Mouse (Mus musculus) embryonic facial prominence, embryonic 14.5 days (tissue): ENCODE measurements around the gene Gm17622. TPM values are rescaled to one million over a fixed set of nuclear protein-coding genes. Genes with fewer than 3 reads are reported as not detected.

Experiments
- ATAC-seq: fragments of 200-750 bp; cut with Nextera tagmentation; 2 replicates; pipeline ENCODE4 v1.8.0; 2017; ENCODE audit warnings: low read depth, moderate number of reproducible peaks, moderate TSS enrichment
- DNase-seq: peaks from one replicate; pipeline ENCODE4 v3.0.0-alpha.2; 2015; ENCODE audit warnings: low spot score
- H3K27ac ChIP-seq: fragments of 300-500 bp; sonication (generic); replicated peaks from 2 replicates; pipeline ENCODE4 v1.5.1; 2014; ENCODE audit warnings: low read depth, mild to moderate bottlenecking, low read length, moderate library complexity
- H3K27me3 ChIP-seq: fragments of 300-500 bp; sonication (generic); replicated peaks from 2 replicates; pipeline ENCODE4 v1.6.1; 2014; ENCODE audit warnings: low read length; ENCODE audit not compliant: control insufficient read depth, insufficient read depth
- H3K36me3 ChIP-seq: fragments of 300-500 bp; sonication (generic); 2 replicates; pipeline ENCODE4 v1.6.1; 2014; ENCODE audit warnings: low read length, mixed read lengths; ENCODE audit not compliant: control insufficient read depth, insufficient read depth
- H3K4me1 ChIP-seq: fragments of 300-500 bp; sonication (generic); 2 replicates; pipeline ENCODE4 v1.6.1; 2014; ENCODE audit warnings: antibody characterized with exemption, low read length; ENCODE audit not compliant: control insufficient read depth, insufficient read depth
- H3K4me2 ChIP-seq: fragments of 300-500 bp; sonication (generic); 2 replicates; pipeline ENCODE4 v1.6.1; 2014; ENCODE audit warnings: low read depth, mild to moderate bottlenecking, low read length, moderate library complexity, mixed read lengths
- H3K4me3 ChIP-seq: fragments of 300-500 bp; sonication (generic); 2 replicates; pipeline ENCODE4 v1.5.1; 2014; ENCODE audit warnings: low read depth, mild to moderate bottlenecking, low read length
- H3K9ac ChIP-seq: fragments of 300-500 bp; sonication (generic); 2 replicates; pipeline ENCODE4 v1.6.1; 2014; ENCODE audit warnings: low read depth, mild to moderate bottlenecking, low read length, moderate library complexity, mixed read lengths
- H3K9me3 ChIP-seq: fragments of 300-500 bp; sonication (generic); 2 replicates; pipeline ENCODE4 v1.6.1; 2016; ENCODE audit warnings: low read length; ENCODE audit not compliant: control insufficient read depth
- WGBS: fragments of 180-500 bp; shearing (Covaris S2); extraction: QIAGEN DNeasy Blood & Tissue Kit; methylation state at CpG from one replicate; pipeline ENCODE4 v1.1.7; 2014; 5-methylcytosine and 5-hydroxymethylcytosine counted together
- polyA plus RNA-seq: library from polyadenylated mRNA; unstranded; fragments of >200 nt; fragmentation: Nextera tagmentation; extraction: Ambion mirVana; gene quantifications from 2 replicates; pipeline ENCODE4 v1.2.1, GENCODE M21; 2014

Gene Gm17622
- polyA plus RNA-seq, 1 experiment from 2014 or later, result not detected

DNA sequence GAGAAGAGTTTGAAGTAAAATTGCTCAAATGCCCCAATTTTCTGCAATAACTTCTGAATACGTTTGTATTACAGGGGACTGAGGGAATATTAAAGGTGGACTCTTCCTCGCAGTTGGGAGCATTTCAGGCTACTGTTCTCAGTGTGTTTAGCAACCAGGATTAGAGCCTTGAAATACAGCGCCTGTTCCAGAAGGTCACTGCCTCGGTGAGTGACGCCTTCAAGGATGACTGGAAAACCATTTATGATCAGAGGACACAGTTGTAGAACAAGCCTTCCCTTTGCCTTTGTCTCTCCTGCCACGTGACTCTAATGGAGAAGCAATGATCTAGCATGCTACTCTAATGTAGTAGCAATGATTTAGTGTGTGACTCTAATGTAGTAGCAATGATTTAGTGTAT is 2.6 kb upstream of the Gm17622 start:
- ATAC-seq (no peak), DNase-seq (no peak)
- no peak overlapping the region for H3K9ac ChIP-seq
- no peaks in the 10 kb centered on the region for H3K27me3 ChIP-seq
- no peak overlapping the region for H3K4me2 ChIP-seq
- H3K36me3 ChIP-seq, result peaks cover 46% of the 10 kb centered on the region
- H3K9me3 ChIP-seq, result no peaks in the 10 kb centered on the region
- WGBS, result 93% methylated on average over 6 of the region's 6 CpGs
- no peak overlapping the region for H3K4me3 ChIP-seq
- H3K27ac ChIP-seq, result no peak overlapping the region
- no peaks in the 10 kb centered on the region for H3K4me1 ChIP-seq

GRCm38 (mm10) chr13:96496630-96497029 is 6.1 kb downstream of the Gm17622 start:
- Histone ChIP-seq H3K9me3 (no peaks in the 10 kb centered on the region), H3K27ac (no peak overlapping the region), H3K4me3 (no peak overlapping the region), H3K27me3 (no peaks in the 10 kb centered on the region), H3K9ac (no peak overlapping the region), H3K4me1 (no peaks in the 10 kb centered on the region), H3K4me2 (no peak overlapping the region), H3K36me3 (peaks cover 18% of the 10 kb centered on the region; the same call in 1 of the 2 replicates)
- no peak for ATAC-seq
- 76% methylated on average over 8 of the region's 8 CpGs for WGBS
- no peak for DNase-seq

GRCm38 (mm10) chr13:96499891-96500290 is 9.4 kb downstream of the Gm17622 start:
- no peaks in the 10 kb centered on the region for H3K9me3 ChIP-seq

GRCm38 (mm10) chr13:96505661-96506060 is 15.1 kb downstream of the Gm17622 start:
- H3K9me3 ChIP-seq, result no peaks in the 10 kb centered on the region
- DNase-seq (no peak), ATAC-seq (no peak)
- no peaks in the 10 kb centered on the region for H3K27me3 ChIP-seq
- WGBS, result 71% methylated on average over 4 of the region's 4 CpGs
- H3K9ac ChIP-seq, result no peak overlapping the region
- H3K4me2 ChIP-seq, result no peak overlapping the region
- H3K4me3 ChIP-seq, result no peak overlapping the region
- H3K36me3 ChIP-seq, result peaks cover 4% of the 10 kb centered on the region; the same call in 1 of the 2 replicates
- no peaks in the 10 kb centered on the region for H3K4me1 ChIP-seq
- no peak overlapping the region for H3K27ac ChIP-seq

More at GRCm38 (mm10) chr13:96499891-96500290, 9.4 kb downstream of the Gm17622 start:
- Histone ChIP-seq H3K4me1 (no peaks in the 10 kb centered on the region), H3K4me3 (no peak overlapping the region), H3K4me2 (no peak overlapping the region), H3K9ac (no peak overlapping the region), H3K27me3 (no peaks in the 10 kb centered on the region), H3K36me3 (peaks cover 16% of the 10 kb centered on the region; the same call in 1 of the 2 replicates), H3K27ac (no peak overlapping the region)
- WGBS, result 85% methylated on average over 2 of the region's 2 CpGs
- no peak for DNase-seq
- no peak for ATAC-seq

GRCm38 (mm10) chr13:96506313-96506712 is 15.8 kb downstream of the Gm17622 start:
- Histone ChIP-seq H3K27ac (no peak overlapping the region), H3K36me3 (no peaks in the 10 kb centered on the region; the same call in 1 of the 2 replicates), H3K4me2 (no peak overlapping the region), H3K4me3 (no peak overlapping the region), H3K4me1 (no peaks in the 10 kb centered on the region), H3K9me3 (no peaks in the 10 kb centered on the region), H3K9ac (no peak overlapping the region), H3K27me3 (no peaks in the 10 kb centered on the region)
- WGBS, result 81% methylated on average over 6 of the region's 6 CpGs
- DNase-seq (no peak), ATAC-seq (no peak)

GRCm38 (mm10) chr13:96507541-96507940 is 17.0 kb downstream of the Gm17622 start:
- Histone ChIP-seq H3K9ac (no peak overlapping the region), H3K4me2 (no peak overlapping the region), H3K4me1 (no peaks in the 10 kb centered on the region), H3K27me3 (no peaks in the 10 kb centered on the region), H3K4me3 (no peak overlapping the region), H3K27ac (no peak overlapping the region), H3K36me3 (no peaks in the 10 kb centered on the region; the same call in 1 of the 2 replicates), H3K9me3 (no peaks in the 10 kb centered on the region)
- WGBS, result 90% methylated on average over 4 of the region's 4 CpGs
- ATAC-seq (no peak), DNase-seq (no peak)

GRCm38 (mm10) chr13:96510635-96511034 is 20.1 kb downstream of the Gm17622 start:
- Histone ChIP-seq H3K36me3 (0 out of 2 replicates have a peak, but pooled peaks cover 3% of the 10 kb centered on the region), H3K4me2 (no peak overlapping the region), H3K27me3 (no peaks in the 10 kb centered on the region), H3K27ac (no peak overlapping the region), H3K9ac (no peak overlapping the region), H3K9me3 (no peaks in the 10 kb centered on the region), H3K4me3 (no peak overlapping the region), H3K4me1 (no peaks in the 10 kb centered on the region)
- peak; percentile 34 for DNase-seq
- no peak for ATAC-seq
- 75% methylated on average over 13 of the region's 13 CpGs for WGBS

DNA sequence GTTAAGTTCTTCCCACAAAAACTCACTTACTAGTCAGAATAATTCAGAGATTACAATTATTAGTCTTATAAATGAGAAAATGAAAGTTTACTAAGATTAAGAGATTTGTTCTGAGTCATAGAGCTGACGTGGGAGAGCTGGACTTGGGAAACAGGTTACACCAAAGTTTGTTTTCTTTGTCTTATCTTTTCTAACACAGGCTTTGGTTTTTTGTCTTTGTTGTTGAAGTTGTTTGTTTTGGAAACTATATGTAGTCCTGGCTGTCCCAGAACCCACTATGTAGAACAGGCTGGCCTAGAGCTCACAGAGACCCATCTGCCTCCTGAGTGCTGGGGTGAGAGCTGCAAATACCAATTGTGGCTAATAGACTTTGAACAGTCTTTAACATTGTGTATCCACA is 20.7 kb downstream of the Gm17622 start:
- DNase-seq, result no peak
- no peak for ATAC-seq

DNA sequence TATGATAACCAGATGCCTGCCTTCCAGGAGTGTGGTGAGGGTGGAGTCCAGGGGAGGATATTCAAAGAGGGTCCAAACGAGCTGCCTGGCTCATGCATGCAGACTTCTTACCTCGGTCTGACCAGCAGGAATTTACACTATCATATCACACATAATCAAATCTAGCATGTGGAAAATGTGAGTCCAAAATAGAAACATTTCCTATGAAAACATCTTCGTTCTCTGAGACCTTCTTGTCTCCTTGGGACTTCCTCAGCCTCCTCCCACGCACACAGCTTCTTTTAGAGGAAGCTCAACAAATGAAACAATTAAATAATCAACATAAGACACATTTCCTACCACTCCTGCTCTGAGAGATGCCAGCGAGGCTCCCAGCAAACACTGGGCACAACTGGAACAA is 21.4 kb downstream of the Gm17622 start:
- peak; percentile 18 for DNase-seq
- ATAC-seq, result no peak
- Histone ChIP-seq H3K27me3 (no peaks in the 10 kb centered on the region), H3K9ac (no peak overlapping the region), H3K9me3 (no peaks in the 10 kb centered on the region), H3K36me3 (peaks cover 10% of the 10 kb centered on the region; the same call in 1 of the 2 replicates), H3K27ac (no peak overlapping the region), H3K4me3 (no peak overlapping the region), H3K4me2 (no peak overlapping the region), H3K4me1 (no peaks in the 10 kb centered on the region)
- WGBS, result 52% methylated on average over 5 of the region's 5 CpGs

More for the DNA sequence above, 20.7 kb downstream of the Gm17622 start:
- H3K9ac ChIP-seq, result no peak overlapping the region
- H3K4me2 ChIP-seq, result no peak overlapping the region
- H3K4me1 ChIP-seq, result no peaks in the 10 kb centered on the region
- peaks cover 7% of the 10 kb centered on the region; the same call in 1 of the 2 replicates for H3K36me3 ChIP-seq
- no peaks in the 10 kb centered on the region for H3K27me3 ChIP-seq
- 87% methylated on average over 1 of the region's 1 CpGs for WGBS
- no peak overlapping the region for H3K4me3 ChIP-seq
- no peaks in the 10 kb centered on the region for H3K9me3 ChIP-seq
- no peak overlapping the region for H3K27ac ChIP-seq
